Mouse (Mus musculus) heart, embryonic 11.5 days (tissue): Measurements from ENCODE around the gene Usp21. TPM values are rescaled to one million over a fixed set of nuclear protein-coding genes. Genes with fewer than 3 reads are reported as not detected.

ENCODE experiments used
- ATAC-seq: fragments of 200-750 bp; cut with Nextera tagmentation; replicated peaks from 2 replicates; pipeline ENCODE4 v1.8.0; 2017; ENCODE audit warnings: moderate library complexity; ENCODE audit not compliant: insufficient number of reproducible peaks, low FRiP score, low TSS enrichment
- H3K27ac ChIP-seq: fragments of 300-500 bp; sonication (generic); 2 replicates; pipeline ENCODE4 v1.5.1; 2014; ENCODE audit warnings: mild to moderate bottlenecking, low read depth, low read length
- H3K27me3 ChIP-seq: fragments of 300-500 bp; sonication (generic); 2 replicates; pipeline ENCODE4 v1.6.1; 2014; ENCODE audit warnings: mild to moderate bottlenecking, low read length, mixed read lengths; ENCODE audit not compliant: control insufficient read depth, insufficient read depth
- H3K36me3 ChIP-seq: fragments of 300-500 bp; sonication (generic); 2 replicates; pipeline ENCODE4 v1.6.1; 2014; ENCODE audit warnings: mild to moderate bottlenecking, low read length, moderate library complexity, mixed read lengths; ENCODE audit not compliant: control insufficient read depth, insufficient read depth
- H3K4me1 ChIP-seq: fragments of 300-500 bp; sonication (generic); 2 replicates; pipeline ENCODE4 v1.6.1; 2014; ENCODE audit warnings: low read length; ENCODE audit not compliant: control insufficient read depth, insufficient read depth
- H3K4me2 ChIP-seq: fragments of 300-500 bp; sonication (generic); 2 replicates; pipeline ENCODE4 v1.6.1; 2014; ENCODE audit warnings: mild to moderate bottlenecking, moderate library complexity
- H3K4me3 ChIP-seq: fragments of 300-500 bp; sonication (generic); 2 replicates; pipeline ENCODE4 v1.5.1; 2014; ENCODE audit warnings: low read depth, low read length
- H3K9ac ChIP-seq: fragments of 300-500 bp; sonication (generic); 2 replicates; pipeline ENCODE4 v1.6.1; 2014; ENCODE audit warnings: mild to moderate bottlenecking, low read depth, low read length, moderate library complexity
- H3K9me3 ChIP-seq: fragments of 300-500 bp; sonication (generic); replicated peaks from 2 replicates; pipeline ENCODE4 v1.6.1; 2016; ENCODE audit warnings: low read length; ENCODE audit not compliant: control insufficient read depth
- WGBS: fragments of 180-500 bp; shearing (Covaris S2); extraction: QIAGEN DNeasy Blood & Tissue Kit; methylation state at CpG from one replicate; pipeline ENCODE4 v1.1.7; 2014; ENCODE audit not compliant: insufficient replicate concordance; 5-methylcytosine and 5-hydroxymethylcytosine counted together
- polyA plus RNA-seq: library from polyadenylated mRNA; unstranded; fragments of >200 nt; fragmentation: Nextera tagmentation; extraction: Ambion mirVana; gene quantifications from 2 replicates; pipeline ENCODE4 v1.2.1, GENCODE M21; 2014

The Usp21 gene
- polyA plus RNA-seq, 1 experiment from 2014 or later: 51.2 TPM

- peaks cover 5% of the 10 kb centered on the region; the same call in 1 of the 2 replicates for H3K36me3 ChIP-seq
- H3K4me2 ChIP-seq: peak overlapping the region; percentile 91
- no peak overlapping the region for H3K27ac ChIP-seq
- whole genome bisulfite sequencing: 81% methylated on average over 3 of the region's 3 CpGs
- no peak overlapping the region for H3K9ac ChIP-seq
- H3K4me1 ChIP-seq: peaks cover 10% of the 10 kb centered on the region
- H3K9me3 ChIP-seq: no peaks in the 10 kb centered on the region
- peak overlapping the region; percentile 82; the same call in 1 of the 2 replicates for H3K4me3 ChIP-seq
- no peaks in the 10 kb centered on the region for H3K27me3 ChIP-seq
- no peak for ATAC-seq
Measured at GRCm38 (mm10) chr1:171293351-171293750, 5.6 kb upstream of the Usp21 start.

GRCm38 (mm10) chr1:171288328-171288727 lies 537 bp upstream of the Usp21 start:
- peaks cover 14% of the 10 kb centered on the region for H3K4me1 ChIP-seq
- H3K9me3 ChIP-seq: no peaks in the 10 kb centered on the region
- 63% methylated on average over 4 of the region's 4 CpGs for WGBS
- H3K27me3 ChIP-seq: no peaks in the 10 kb centered on the region
- peak overlapping the region; percentile 97 for H3K4me3 ChIP-seq
- peak overlapping the region; percentile 83 for H3K4me2 ChIP-seq
- peak overlapping the region; percentile 17; the same call in 1 of the 2 replicates for H3K27ac ChIP-seq
- peaks cover 9% of the 10 kb centered on the region; the same call in 1 of the 2 replicates for H3K36me3 ChIP-seq
- ATAC-seq: no peak
- peak overlapping the region; percentile 100; the same call in 1 of the 2 replicates for H3K9ac ChIP-seq

- Histone ChIP-seq H3K9me3 (no peaks in the 10 kb centered on the region), H3K27me3 (no peaks in the 10 kb centered on the region), H3K4me3 (peak overlapping the region; percentile 97; the same call in 1 of the 2 replicates), H3K36me3 (peaks cover 12% of the 10 kb centered on the region; the same call in 1 of the 2 replicates), H3K4me2 (peak overlapping the region; percentile 83), H3K9ac (no peak overlapping the region), H3K4me1 (peaks cover 15% of the 10 kb centered on the region; the same call in 1 of the 2 replicates), H3K27ac (no peak overlapping the region)
- WGBS: 88% methylated on average over 19 of the region's 19 CpGs
- no peak for ATAC-seq
Measured at GRCm38 (mm10) chr1:171286517-171286916, 1.3 kb downstream of the Usp21 start.

GRCm38 (mm10) chr1:171285096-171285892 lies 2.5 kb downstream of the Usp21 start:
- Histone ChIP-seq H3K27ac (no peak overlapping the region), H3K4me1 (peaks cover 15% of the 10 kb centered on the region; the same call in 1 of the 2 replicates), H3K9me3 (no peaks in the 10 kb centered on the region), H3K36me3 (peaks cover 12% of the 10 kb centered on the region; the same call in 1 of the 2 replicates), H3K27me3 (no peaks in the 10 kb centered on the region), H3K9ac (no peak overlapping the region), H3K4me2 (no peak overlapping the region), H3K4me3 (no peak overlapping the region)
- 79% methylated on average over 20 of the region's 20 CpGs for WGBS
- ATAC-seq: no peak

- H3K27ac ChIP-seq: no peak overlapping the region
- WGBS: 91% methylated on average over 15 of the region's 15 CpGs
- H3K9me3 ChIP-seq: no peaks in the 10 kb centered on the region
- H3K36me3 ChIP-seq: peaks cover 12% of the 10 kb centered on the region; the same call in 1 of the 2 replicates
- no peaks in the 10 kb centered on the region for H3K27me3 ChIP-seq
- no peak overlapping the region for H3K9ac ChIP-seq
- H3K4me1 ChIP-seq: peaks cover 18% of the 10 kb centered on the region
- no peak overlapping the region for H3K4me3 ChIP-seq
- ATAC-seq: no peak
- H3K4me2 ChIP-seq: no peak overlapping the region
Measured at GRCm38 (mm10) chr1:171284491-171284890, 3.3 kb downstream of the Usp21 start.

- 0 out of 2 replicates have a peak, but pooled peaks cover 7% of the 10 kb centered on the region for H3K36me3 ChIP-seq
Measured at GRCm38 (mm10) chr1:171283188-171284160, 4.3 kb downstream of the Usp21 start.

GRCm38 (mm10) chr1:171282086-171282805 lies 5.5 kb downstream of the Usp21 start:
- peak overlapping the region; percentile 83 for H3K4me2 ChIP-seq
- peak overlapping the region; percentile 93 for H3K27ac ChIP-seq
- H3K9ac ChIP-seq: peak overlapping the region; percentile 47; the same call in 1 of the 2 replicates
- no peak for ATAC-seq
- 75% methylated on average over 18 of the region's 18 CpGs for WGBS
- no peaks in the 10 kb centered on the region for H3K9me3 ChIP-seq
- H3K36me3 ChIP-seq: peaks cover 13% of the 10 kb centered on the region; the same call in 1 of the 2 replicates
- H3K4me3 ChIP-seq: peak overlapping the region; percentile 54
- no peaks in the 10 kb centered on the region for H3K27me3 ChIP-seq
- H3K4me1 ChIP-seq: peaks cover 11% of the 10 kb centered on the region

More at GRCm38 (mm10) chr1:171283188-171284160, 4.3 kb downstream of the Usp21 start:
- Histone ChIP-seq H3K4me3 (no peak overlapping the region), H3K4me1 (peaks cover 17% of the 10 kb centered on the region), H3K9me3 (no peaks in the 10 kb centered on the region), H3K27me3 (no peaks in the 10 kb centered on the region), H3K9ac (no peak overlapping the region), H3K4me2 (no peak overlapping the region), H3K27ac (no peak overlapping the region)
- 90% methylated on average over 18 of the region's 18 CpGs for WGBS
- no peak for ATAC-seq
